Mouse (Mus musculus) hindbrain, embryonic 13.5 days (tissue): Measurements from ENCODE around the gene Kmt5b. TPM values are rescaled to one million over a fixed set of nuclear protein-coding genes. Genes with fewer than 3 reads are reported as not detected.
A peak's percentile ranks its signal among the peaks of the same experiment; 100 is the strongest.

Experiments
- ATAC-seq: fragments of 200-750 bp; cut with Nextera tagmentation; 2 replicates; pipeline ENCODE4 v1.8.0; 2017; ENCODE audit warnings: moderate TSS enrichment; ENCODE audit not compliant: low FRiP score
- H3K27ac ChIP-seq: fragments of 300-500 bp; sonication (generic); 2 replicates; pipeline ENCODE4 v1.5.1; 2015; ENCODE audit warnings: inconsistent platforms, mild to moderate bottlenecking, moderate library complexity
- H3K27me3 ChIP-seq: fragments of 300-500 bp; sonication (generic); 2 replicates; pipeline ENCODE4 v1.6.1; 2015; ENCODE audit warnings: mild to moderate bottlenecking, inconsistent platforms
- H3K36me3 ChIP-seq: fragments of 300-500 bp; sonication (generic); 2 replicates; pipeline ENCODE4 v1.6.1; 2015; ENCODE audit warnings: mild to moderate bottlenecking, inconsistent platforms
- H3K4me1 ChIP-seq: fragments of 300-500 bp; sonication (generic); replicated peaks from 2 replicates; pipeline ENCODE4 v1.6.1; 2015; ENCODE audit warnings: inconsistent platforms
- H3K4me2 ChIP-seq: fragments of 300-500 bp; sonication (generic); 2 replicates; pipeline ENCODE4 v1.6.1; 2015; ENCODE audit warnings: inconsistent platforms, mild to moderate bottlenecking, moderate library complexity
- H3K4me3 ChIP-seq: fragments of 300-500 bp; sonication (generic); 2 replicates; pipeline ENCODE4 v1.5.1; 2015; ENCODE audit warnings: mild to moderate bottlenecking, inconsistent platforms
- H3K9ac ChIP-seq: fragments of 300-500 bp; sonication (generic); 2 replicates; pipeline ENCODE4 v1.6.1; 2015; ENCODE audit warnings: mild to moderate bottlenecking, inconsistent platforms
- H3K9me3 ChIP-seq: fragments of 300-500 bp; sonication (generic); 2 replicates; pipeline ENCODE4 v1.6.1; 2016; ENCODE audit warnings: inconsistent platforms
- WGBS: fragments of 180-500 bp; shearing (Covaris S2); methylation state at CpG from one replicate; pipeline ENCODE4 v1.1.7; 2015; 5-methylcytosine and 5-hydroxymethylcytosine counted together
- polyA plus RNA-seq: library from polyadenylated mRNA; unstranded; fragments of >200 nt; fragmentation: Nextera tagmentation; extraction: Ambion mirVana; gene quantifications from 2 replicates; pipeline ENCODE4 v1.2.1, GENCODE M21; 2015

The Kmt5b gene
- polyA plus RNA-seq, 1 experiment from 2014 or later = 54.4 TPM

DNA sequence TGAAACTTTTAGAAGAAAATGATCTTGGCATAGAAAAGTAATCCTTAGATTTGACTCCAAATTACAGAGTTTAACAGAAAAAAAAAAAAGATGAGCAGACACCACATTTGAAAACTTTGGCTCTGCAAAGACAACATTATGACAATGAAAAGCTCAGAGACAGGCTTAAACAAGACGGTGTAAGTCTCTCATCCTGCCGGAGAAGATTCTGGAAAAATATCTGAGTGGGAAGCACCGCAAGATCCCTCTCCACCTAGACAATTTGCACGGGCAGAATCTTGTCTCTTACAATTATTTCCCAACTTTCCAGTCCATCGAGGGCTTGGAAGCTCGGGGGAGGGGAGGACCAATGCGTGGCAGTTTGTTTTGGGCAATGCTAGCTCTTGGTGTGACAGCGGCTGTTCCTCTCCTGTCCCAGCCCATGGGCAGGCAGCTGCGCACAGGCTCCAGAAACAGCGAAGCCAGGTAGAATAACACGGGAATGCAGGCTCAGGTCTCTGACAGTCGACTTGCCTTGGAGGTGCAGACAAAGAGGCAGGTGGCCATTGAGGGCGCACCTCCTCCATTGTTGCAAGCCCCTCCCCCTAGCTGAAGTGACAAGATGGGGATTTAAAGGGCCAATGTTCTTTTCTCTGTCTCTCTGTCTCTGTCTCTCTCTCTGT, 23.2 kb upstream of the Kmt5b start:
- ATAC-seq = peak; percentile 88

DNA sequence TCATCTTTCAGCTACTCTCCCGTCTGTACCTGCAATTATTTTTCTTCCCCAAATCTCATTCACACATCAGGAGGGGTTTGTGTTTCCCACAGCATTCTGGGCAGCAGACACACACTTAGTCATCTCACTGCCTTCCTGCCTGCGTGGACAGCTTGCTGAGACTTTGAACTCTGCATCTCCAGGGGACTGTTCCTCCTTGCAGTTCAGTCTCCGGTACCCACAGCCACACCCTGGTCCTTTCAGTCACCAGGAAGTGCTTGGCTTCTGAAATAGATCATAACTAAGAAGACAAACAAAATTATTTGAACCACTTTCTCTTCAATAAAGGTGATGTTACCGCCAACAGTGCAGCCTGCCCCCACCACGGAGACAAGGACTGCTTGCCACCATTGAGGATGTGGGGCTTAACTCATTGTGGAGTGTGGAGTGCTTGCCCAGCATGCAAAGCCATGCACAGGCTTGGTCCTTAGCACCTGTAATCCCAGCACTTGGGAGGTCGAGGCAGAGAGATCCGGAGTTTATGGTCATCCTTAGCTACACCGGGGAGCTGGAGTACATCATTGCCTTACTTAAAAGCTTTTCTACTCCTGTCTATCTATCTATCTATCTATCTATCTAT, 14.5 kb upstream of the Kmt5b start:
- no peaks in the 10 kb centered on the region for H3K9me3 ChIP-seq
- H3K4me2 ChIP-seq = no peak overlapping the region
- 63% methylated on average over 8 of the region's 8 CpGs for WGBS
- no peak overlapping the region for H3K4me3 ChIP-seq
- no peak for ATAC-seq
- H3K36me3 ChIP-seq = no peaks in the 10 kb centered on the region
- no peak overlapping the region for H3K27ac ChIP-seq
- H3K9ac ChIP-seq = no peak overlapping the region
- H3K4me1 ChIP-seq = no peaks in the 10 kb centered on the region
- H3K27me3 ChIP-seq = 0 out of 2 replicates have a peak, but pooled peaks cover 5% of the 10 kb centered on the region

More for the DNA sequence above, 23.2 kb upstream of the Kmt5b start:
- 4% methylated on average over 13 of the region's 13 CpGs for WGBS
- Histone ChIP-seq H3K27me3 (no peaks in the 10 kb centered on the region), H3K4me2 (peak overlapping the region; percentile 62), H3K4me1 (peaks cover 13% of the 10 kb centered on the region), H3K36me3 (no peaks in the 10 kb centered on the region), H3K9ac (peak overlapping the region; percentile 84), H3K9me3 (0 out of 2 replicates have a peak, but pooled peaks cover 6% of the 10 kb centered on the region), H3K27ac (peak overlapping the region; percentile 97), H3K4me3 (peak overlapping the region; percentile 52)

DNA sequence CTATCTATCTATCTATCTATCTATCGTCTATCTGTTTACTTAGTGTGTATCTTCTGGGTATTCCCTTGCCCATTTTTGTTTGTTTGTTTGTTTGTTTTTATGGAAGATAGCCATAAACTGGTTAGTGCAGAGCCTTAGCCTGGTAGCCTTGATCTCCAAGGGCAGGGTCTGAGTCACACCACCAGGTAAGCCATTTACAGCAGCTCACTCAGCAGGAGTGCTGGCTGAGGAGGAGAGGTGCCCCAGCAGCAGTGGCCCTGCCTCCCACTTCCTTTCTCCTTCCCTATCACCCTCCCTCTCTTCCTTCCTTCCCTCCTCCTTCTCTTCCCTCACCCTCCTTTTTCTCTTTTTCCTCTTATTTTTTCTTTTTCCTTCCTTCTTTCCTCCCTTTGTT, 14.0 kb upstream of the Kmt5b start:
- no peaks in the 10 kb centered on the region for H3K4me1 ChIP-seq
- ATAC-seq = no peak
- WGBS = 83% methylated on average over 1 of the region's 1 CpGs
- H3K9ac ChIP-seq = no peak overlapping the region
- H3K4me3 ChIP-seq = no peak overlapping the region
- no peaks in the 10 kb centered on the region for H3K9me3 ChIP-seq
- H3K36me3 ChIP-seq = no peaks in the 10 kb centered on the region
- no peak overlapping the region for H3K4me2 ChIP-seq
- H3K27me3 ChIP-seq = 0 out of 2 replicates have a peak, but pooled peaks cover 5% of the 10 kb centered on the region
- no peak overlapping the region for H3K27ac ChIP-seq

DNA sequence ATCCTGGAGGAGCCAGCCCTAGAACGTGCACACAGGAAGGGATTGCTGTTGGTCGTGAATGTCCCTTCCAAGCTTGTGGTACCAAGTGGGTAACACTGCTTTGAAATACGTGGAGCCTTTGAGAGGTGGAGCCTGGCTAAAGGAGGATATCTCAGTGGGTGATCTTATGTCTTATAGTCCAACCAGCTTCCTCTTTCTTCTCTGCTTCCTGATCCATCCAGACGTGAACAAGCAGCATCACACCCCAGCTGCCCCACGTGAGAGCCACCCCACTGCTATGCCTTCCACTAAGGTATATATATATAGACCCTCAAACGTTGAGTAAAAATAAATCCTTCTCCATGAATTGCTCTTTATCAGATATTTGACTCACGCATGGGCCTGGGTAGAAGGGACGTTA, 13.5 kb upstream of the Kmt5b start:
- Histone ChIP-seq H3K27me3 (0 out of 2 replicates have a peak, but pooled peaks cover 5% of the 10 kb centered on the region), H3K4me3 (no peak overlapping the region), H3K9ac (no peak overlapping the region), H3K4me1 (no peaks in the 10 kb centered on the region), H3K36me3 (no peaks in the 10 kb centered on the region), H3K27ac (no peak overlapping the region), H3K9me3 (no peaks in the 10 kb centered on the region), H3K4me2 (no peak overlapping the region)
- 60% methylated on average over 8 of the region's 8 CpGs for WGBS
- ATAC-seq = no peak

DNA sequence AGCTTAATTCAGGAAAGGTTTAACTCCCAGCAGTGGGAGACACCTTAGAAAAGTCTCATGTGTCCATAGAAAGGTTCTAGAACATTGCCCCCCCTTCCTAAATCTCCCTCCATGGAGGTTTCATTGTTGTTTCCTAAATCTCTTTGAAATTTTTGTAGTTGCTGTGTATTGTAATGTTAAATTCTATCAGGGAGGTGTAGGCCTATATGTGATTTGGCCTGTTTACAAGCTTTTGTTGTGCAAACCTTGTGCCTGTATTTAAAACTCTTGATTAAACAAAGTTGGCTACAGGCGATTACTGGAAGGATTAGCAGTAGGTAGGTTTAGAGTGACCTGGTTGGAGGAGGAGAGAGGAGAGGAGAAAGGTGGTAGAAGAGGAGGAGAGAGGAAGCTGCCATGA, 9.4 kb upstream of the Kmt5b start:
- Histone ChIP-seq H3K27me3 (0 out of 2 replicates have a peak, but pooled peaks cover 3% of the 10 kb centered on the region), H3K36me3 (no peaks in the 10 kb centered on the region), H3K4me3 (no peak overlapping the region), H3K9me3 (no peaks in the 10 kb centered on the region), H3K4me2 (no peak overlapping the region), H3K27ac (no peak overlapping the region), H3K9ac (no peak overlapping the region), H3K4me1 (no peaks in the 10 kb centered on the region)
- no peak for ATAC-seq
- WGBS = 57% methylated on average over 1 of the region's 1 CpGs

DNA sequence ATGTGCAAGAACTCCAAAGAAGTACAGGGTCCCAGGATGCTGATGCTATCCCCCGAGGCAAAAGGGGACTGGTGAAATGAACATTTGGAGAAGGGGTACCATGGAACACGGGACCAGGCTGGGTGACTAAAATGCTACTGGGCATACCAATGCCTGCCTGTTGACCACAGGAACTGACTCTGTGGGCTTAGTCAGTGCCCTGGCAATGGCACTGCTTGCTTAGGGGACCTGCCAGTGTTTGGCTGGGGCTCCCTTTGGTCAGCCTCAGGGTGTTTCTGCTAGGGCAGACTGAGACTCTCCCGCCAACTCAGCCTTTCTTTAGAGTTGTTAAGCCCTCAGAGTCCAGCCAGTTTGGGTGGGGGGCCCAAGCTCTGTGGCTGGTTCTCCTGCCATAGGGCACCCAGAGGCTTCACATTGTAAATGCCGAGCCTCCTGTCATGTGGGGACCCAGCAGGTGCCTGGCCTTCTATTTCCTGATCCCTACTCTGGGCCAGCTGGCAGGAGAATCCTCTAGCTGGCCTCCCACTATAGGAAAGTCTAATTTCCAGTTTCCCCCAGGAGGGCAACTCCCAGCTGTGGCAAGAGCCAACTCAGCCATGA, 1.9 kb upstream of the Kmt5b start:
- 81% methylated on average over 4 of the region's 4 CpGs for WGBS
- ATAC-seq = no peak
- no peaks in the 10 kb centered on the region for H3K36me3 ChIP-seq
- no peaks in the 10 kb centered on the region for H3K27me3 ChIP-seq
- peaks cover 29% of the 10 kb centered on the region for H3K4me1 ChIP-seq
- H3K27ac ChIP-seq = no peak overlapping the region
- H3K9me3 ChIP-seq = no peaks in the 10 kb centered on the region
- H3K4me3 ChIP-seq = no peak overlapping the region
- H3K4me2 ChIP-seq = no peak overlapping the region
- no peak overlapping the region for H3K9ac ChIP-seq

DNA sequence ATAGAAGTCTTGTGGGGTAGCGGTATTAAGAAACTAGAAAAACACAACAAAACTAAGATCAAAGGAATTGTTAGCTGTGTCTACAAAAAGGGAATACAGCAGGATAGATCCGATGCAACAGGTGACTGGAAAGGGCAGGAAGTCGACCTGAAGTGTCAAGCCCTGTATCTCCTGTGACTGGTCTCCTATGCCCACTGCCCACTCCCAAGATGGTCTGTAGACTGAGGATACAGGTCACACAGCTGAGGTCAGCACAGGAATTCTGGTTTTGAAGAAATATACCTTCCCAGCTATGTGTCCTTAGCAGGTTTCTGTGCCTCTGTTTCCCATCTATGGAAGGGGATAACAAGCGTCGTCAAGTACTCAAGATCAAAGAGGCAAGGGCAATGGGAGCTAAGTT, 843 bp upstream of the Kmt5b start:
- Histone ChIP-seq H3K4me1 (peaks cover 35% of the 10 kb centered on the region), H3K9me3 (no peaks in the 10 kb centered on the region), H3K9ac (peak overlapping the region; percentile 100), H3K4me2 (peak overlapping the region; percentile 70), H3K36me3 (no peaks in the 10 kb centered on the region), H3K4me3 (peak overlapping the region; percentile 90; the same call in 1 of the 2 replicates), H3K27me3 (no peaks in the 10 kb centered on the region), H3K27ac (peak overlapping the region; percentile 100)
- ATAC-seq = no peak
- WGBS = 92% methylated on average over 5 of the region's 5 CpGs

DNA sequence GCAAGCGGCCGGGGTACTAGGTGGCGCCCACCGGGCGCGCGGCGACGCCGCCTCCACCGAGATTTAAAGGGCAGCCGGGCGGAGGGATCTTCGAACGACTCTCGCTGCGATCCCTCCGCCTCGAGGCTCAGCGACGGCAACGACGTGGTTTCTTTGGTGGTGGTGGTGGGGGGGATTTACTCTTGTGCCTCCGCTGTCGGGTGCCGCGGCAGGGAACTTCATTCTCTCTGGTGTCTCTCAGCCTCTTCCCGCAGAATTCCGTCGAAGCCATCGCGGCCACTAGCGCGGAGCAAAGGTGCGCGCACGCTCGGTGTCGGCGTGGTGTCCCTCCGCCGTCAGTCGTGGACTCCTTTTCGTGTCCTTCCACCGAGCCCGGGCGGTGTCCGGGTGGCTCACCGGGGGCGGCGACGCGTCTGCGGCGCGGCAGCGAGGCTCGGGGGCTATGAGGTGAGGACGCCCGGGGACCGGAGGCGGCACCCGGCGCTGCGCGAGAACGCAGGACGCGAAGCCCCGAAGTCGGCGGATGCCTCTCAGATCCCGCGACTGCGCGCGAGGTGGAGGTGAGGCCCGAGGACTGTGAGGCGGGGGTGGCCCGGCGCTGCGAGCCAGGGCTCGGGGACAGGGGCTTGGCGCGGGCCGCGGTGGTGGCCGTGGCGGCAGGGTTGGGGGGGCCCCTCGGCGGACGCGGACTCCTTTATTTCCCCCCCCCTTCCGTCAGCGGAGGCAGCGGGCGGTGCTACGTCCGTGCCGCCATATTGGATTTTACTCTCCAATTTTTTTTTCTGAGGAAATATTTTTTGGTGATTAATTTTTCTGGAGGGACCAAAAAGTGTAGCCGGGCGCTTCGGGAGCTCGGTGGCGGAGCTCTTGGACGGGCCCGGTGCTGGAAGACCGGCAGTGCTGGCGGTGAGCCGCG, 818 bp downstream of the Kmt5b start:
- H3K9ac ChIP-seq = peak overlapping the region; percentile 100
- no peaks in the 10 kb centered on the region for H3K27me3 ChIP-seq
- no peaks in the 10 kb centered on the region for H3K9me3 ChIP-seq
- H3K36me3 ChIP-seq = no peaks in the 10 kb centered on the region
- peaks cover 37% of the 10 kb centered on the region for H3K4me1 ChIP-seq
- H3K4me3 ChIP-seq = peak overlapping the region; percentile 90
- peak overlapping the region; percentile 70 for H3K4me2 ChIP-seq
- peak; percentile 79 for ATAC-seq
- WGBS = under 1% methylated on average over 109 of the region's 111 CpGs
- peak overlapping the region; percentile 100 for H3K27ac ChIP-seq

DNA sequence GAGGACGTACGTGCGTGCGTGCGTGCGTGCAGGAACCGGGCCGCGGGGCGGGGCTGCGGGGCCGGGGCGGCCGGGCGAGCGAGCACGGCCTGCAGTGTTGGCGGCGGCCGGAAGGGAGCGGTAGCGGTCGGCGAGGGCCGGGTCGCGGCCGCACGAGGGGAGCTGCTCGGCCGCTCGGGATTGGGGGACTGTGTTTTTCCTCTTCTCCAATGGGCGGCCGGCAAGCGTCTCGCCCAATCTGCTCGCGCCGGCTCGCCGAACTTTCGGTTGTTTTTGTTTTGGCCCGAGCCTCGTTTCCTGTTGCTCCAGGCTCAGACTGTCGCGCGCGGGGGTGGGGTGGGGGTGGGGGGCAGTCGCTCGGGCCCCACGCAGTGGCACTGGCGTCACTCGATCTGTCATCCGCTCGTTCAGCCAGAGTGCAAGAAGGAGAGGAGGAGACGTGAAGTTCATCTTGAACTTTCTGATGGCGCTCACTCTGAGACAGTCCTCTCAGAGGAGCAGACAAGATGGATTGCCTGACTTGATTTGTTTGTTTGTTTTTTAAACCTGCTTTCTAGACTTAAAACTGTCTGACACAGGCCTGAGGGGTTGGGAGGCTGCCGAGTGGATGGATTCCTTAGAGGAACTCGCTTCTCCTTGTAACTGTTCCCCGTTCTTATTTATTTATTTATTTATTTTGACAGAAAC, 1.6 kb downstream of the Kmt5b start:
- no peaks in the 10 kb centered on the region for H3K9me3 ChIP-seq
- WGBS = 1% methylated on average over 58 of the region's 60 CpGs
- H3K4me2 ChIP-seq = peak overlapping the region; percentile 70
- peak overlapping the region; percentile 100 for H3K27ac ChIP-seq
- H3K36me3 ChIP-seq = no peaks in the 10 kb centered on the region
- H3K4me1 ChIP-seq = peaks cover 42% of the 10 kb centered on the region
- peak; percentile 85 for ATAC-seq
- H3K27me3 ChIP-seq = no peaks in the 10 kb centered on the region
- peak overlapping the region; percentile 90 for H3K4me3 ChIP-seq
- H3K9ac ChIP-seq = peak overlapping the region; percentile 100

DNA sequence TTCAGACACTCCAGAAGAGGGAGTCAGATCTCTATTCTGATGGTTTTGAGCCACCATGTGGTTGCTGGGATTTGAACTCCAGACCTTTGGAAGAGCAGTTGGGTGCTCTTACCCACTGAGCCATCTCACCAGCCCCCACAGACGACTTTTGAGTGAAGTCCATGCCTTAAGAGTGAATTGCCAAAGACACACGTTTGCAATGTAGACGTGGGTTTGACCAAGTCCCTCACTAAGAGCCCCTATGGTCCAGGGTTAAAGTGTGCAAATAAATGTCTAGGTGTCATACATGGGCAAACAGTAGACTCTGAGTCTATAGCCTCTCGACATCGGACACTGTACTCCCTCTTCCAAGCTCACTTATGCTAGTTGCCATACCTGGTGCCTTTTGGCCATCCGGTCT, 2.3 kb downstream of the Kmt5b start:
- H3K9ac ChIP-seq = no peak overlapping the region; the same call in 1 of the 2 replicates
- WGBS = 86% methylated on average over 6 of the region's 6 CpGs
- peak overlapping the region; percentile 70 for H3K4me2 ChIP-seq
- no peaks in the 10 kb centered on the region for H3K36me3 ChIP-seq
- no peaks in the 10 kb centered on the region for H3K9me3 ChIP-seq
- peak overlapping the region; percentile 90 for H3K4me3 ChIP-seq
- no peak for ATAC-seq
- peaks cover 42% of the 10 kb centered on the region for H3K4me1 ChIP-seq
- no peaks in the 10 kb centered on the region for H3K27me3 ChIP-seq
- H3K27ac ChIP-seq = no peak overlapping the region

DNA sequence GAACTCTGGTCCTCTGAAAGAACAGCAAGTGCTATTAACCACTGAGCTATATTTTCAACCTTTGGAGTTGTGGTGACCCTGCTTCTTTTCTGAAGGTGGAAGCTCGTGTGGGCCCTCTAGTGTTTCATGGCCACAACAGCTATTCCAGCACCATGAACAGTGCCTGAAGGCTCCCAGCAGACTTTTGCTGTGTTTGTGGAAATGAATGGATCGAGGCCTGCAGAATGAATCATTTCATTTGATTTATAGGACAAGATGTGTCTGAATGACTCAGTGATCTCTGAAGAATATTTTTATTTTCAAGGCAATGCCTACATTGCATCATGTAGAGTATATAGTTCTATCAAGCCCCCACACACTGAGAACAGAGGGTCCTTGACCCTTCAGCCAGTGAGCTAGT, 6.9 kb downstream of the Kmt5b start:
- H3K4me3 ChIP-seq = no peak overlapping the region
- no peaks in the 10 kb centered on the region for H3K9me3 ChIP-seq
- H3K4me2 ChIP-seq = no peak overlapping the region
- peaks cover 30% of the 10 kb centered on the region for H3K4me1 ChIP-seq
- no peaks in the 10 kb centered on the region for H3K27me3 ChIP-seq
- no peak for ATAC-seq
- no peaks in the 10 kb centered on the region; the same call in 1 of the 2 replicates for H3K36me3 ChIP-seq
- 69% methylated on average over 2 of the region's 2 CpGs for WGBS
- no peak overlapping the region for H3K27ac ChIP-seq
- no peak overlapping the region for H3K9ac ChIP-seq
